Mouse (Mus musculus): ENCODE measurements around the gene Fbxl5.

Fbxl5 gene

DNA sequence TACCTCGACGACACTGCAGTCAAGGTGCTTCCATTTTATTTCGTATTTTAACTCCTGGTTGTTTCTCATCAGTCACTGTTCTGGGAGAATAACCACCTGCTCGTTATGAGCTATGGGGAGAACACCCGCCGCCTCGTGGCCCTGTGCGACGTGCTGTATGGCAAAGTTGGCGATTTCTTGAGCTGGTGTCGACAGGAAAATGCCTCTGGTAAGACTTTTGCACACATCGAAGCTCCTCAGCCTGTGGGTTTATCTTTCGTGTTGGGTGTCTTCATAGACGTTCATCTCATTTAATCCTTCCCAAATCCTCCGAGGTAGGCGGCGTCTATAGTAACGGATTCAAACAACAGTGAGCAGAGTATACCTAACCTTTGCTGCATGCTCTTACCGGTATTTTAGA lies at the start of gene Fbxl5:
TSS of gene Fbxl5 (minus strand) at position 101 of the 400 bp plus-strand sequence.
- in situ Hi-C loops (cut with MseI, MboI) = no loop called here

DNA sequence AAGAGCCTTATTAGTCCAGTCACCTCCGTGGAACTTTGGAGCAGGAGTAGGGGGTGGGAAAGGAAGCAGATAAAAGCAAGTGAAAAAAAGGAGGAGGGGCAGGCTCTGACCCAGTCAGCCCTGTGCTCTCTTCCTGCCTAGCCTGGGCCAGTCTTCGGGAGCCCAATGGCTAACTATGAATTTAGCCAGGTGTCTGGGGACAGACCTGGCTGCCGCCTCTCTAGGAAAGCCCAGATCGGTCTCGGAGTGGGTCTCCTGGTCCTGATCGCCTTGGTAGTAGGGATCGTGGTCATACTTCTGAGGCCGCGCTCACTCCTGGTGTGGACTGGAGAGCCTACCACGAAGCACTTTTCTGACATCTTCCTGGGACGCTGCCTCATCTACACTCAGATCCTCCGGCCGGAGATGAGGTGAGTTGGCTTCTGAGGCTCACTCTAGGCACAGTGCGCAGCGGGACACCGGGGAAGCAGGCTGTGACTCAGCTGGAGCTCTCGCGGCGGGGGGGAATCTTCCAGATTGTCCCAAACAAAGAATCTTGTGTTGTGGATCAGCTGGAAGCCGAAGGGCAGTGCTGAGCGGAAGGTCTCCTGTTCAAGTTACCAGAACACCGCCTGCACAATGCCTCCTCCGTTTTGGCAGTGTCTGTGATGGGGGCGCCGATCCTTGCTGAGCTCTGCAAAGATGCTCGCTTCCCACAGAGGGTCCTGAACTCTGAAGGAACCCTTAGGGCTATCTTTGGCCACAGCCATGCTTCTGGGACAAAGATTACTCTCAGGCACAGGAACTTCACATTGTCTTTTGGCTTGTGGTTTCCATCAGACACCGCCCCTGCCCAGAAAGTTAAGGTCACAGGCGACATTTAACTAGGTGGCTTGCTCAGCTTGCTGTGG lies 47.5 kb upstream of the Fbxl5 start:
- in situ Hi-C loops (cut with MseI, MboI) = no loop called here

DNA sequence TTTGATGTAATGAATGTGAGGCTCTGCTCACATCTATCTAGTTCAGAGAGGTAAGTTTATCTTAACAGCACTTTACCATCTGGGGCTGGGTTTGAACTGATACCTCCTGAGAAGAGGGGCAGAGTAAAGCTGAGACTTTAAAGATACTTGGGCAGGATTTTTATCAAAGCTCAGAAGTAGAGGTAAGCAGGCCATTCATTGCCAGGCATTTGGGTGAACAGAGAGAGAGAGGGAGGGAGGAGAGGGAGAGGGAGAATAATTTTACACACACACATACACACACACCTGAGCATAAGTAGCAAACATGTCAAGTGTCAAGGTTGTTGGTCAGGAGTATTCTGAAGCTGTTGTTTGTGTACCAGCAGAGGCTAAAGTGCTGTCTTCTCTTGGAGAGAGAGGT lies 46.8 kb upstream of the Fbxl5 start, which contains the start of gene Cd38:
TSS of gene Cd38 (plus strand) at position 301 of the 400 bp plus-strand sequence.
- in situ Hi-C loops (cut with MseI, MboI) = no loop called here

DNA sequence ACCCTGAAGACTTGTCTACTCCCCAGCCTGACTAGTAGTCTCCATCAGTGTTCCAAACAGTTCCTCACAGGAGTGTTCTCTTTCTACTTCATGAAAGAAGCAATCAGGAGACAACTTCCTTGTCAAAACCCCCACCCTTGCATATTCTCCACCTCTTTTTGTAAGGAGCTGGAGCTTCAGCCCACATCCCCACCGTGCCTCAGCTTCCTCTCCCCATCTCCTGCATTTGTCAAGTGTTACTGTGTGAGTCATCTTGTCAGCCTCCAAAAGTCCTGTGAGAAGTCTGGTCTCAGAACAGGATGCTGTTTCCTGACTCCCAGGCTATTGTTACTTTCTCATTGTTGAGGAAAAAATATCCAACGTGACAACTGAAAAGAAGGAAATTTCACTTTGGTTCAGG lies 43.9 kb upstream of the Fbxl5 start:
- in situ Hi-C loops (cut with MseI, MboI) = no loop called here

DNA sequence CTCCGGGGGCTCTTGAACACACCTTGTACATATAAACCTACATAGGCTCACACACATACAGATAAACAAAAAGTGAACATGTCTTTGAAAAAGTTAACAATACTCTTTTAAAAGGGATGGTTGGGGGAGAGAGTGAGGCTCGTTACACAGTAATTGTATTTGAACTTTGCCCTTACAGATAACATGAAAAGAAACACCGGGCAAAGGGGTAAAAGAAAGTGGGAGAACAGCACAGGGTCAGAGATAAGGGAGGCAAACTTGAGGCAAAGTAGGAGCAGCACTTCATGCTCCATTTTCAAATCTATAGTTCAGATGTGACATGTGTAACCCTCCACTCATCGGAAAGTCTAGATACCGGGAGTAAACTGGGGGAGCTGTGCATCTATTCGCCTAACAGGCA lies 42.2 kb upstream of the Fbxl5 start:
- in situ Hi-C loops (cut with MseI, MboI) = no loop called here

DNA sequence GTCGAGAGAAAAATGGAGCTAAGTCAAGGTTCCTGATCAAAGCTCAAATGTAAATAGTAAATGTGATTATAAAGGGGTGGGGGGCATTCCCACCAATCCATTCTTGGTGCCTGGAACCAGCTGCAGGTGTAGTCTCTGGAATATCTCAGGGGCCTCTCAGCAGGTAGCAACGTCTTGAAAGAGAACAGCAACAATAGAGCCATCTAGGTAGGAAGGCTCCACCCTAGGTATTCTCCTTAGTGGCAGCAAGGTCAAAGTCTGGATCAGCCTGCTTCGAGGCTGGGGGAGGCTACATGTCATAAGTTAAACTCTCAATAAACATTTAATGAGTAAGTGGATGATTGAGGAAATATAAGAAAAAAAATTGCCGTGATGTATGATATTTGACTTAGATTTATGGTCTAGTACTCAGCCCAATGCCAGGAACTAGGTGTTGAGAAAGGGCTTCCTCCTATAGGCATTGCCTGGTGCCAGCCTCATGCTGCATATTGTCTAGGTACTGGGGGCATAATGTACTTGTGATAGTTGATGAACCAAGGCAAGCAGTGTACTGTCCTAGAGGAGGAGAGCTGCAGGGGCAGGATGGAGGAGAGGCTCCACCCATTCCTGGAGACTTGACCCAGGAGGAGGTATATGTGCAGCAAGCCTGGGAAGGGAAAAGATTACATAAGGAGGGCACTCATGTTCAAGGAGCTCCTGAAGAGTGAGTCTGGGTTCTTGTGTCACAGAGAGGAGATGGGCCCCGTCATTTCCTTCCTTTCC lies 39.4 kb upstream of the Fbxl5 start:
- in situ Hi-C loops (cut with MseI, MboI) = no loop called here

DNA sequence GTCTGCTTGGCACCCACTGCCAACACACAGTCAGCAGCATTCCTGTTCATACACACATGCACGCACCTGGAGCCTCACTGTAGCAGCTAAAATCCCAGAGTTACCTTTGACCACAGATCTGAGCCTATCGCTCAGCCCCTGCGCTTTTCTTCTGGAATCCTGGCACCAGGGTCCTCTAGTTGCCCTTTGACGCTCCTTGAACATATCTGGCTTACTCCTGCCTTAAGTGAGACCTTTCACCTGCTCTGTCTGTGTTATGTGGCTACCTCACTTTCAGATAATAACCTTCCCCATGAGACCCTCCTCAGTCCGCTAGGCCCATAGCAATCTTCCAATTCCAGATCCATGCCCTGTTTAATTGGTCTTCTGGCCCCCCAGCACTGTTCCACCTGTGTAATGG lies 38.7 kb upstream of the Fbxl5 start:
- in situ Hi-C loops (cut with MseI, MboI) = no loop called here

DNA sequence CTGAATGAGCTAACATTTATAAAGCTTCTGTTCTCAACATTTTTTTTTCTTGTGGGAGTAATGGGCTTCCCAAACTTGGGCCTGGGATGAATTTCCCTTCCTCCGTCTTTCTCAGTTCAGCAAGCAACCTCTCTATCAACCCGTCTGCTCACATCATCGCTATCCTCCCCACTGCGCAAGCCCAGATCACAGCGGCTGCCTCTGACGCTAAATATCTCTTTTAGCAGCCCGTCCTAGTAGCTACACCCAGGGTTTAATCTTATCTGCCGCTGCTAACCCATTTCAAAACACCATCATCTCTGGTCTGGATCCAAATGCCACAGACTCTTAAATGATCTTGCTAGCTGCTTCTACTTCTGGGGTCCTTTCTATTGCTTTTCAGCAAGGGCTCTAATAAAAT lies 38.2 kb upstream of the Fbxl5 start:
- in situ Hi-C loops (cut with MseI, MboI) = no loop called here

DNA sequence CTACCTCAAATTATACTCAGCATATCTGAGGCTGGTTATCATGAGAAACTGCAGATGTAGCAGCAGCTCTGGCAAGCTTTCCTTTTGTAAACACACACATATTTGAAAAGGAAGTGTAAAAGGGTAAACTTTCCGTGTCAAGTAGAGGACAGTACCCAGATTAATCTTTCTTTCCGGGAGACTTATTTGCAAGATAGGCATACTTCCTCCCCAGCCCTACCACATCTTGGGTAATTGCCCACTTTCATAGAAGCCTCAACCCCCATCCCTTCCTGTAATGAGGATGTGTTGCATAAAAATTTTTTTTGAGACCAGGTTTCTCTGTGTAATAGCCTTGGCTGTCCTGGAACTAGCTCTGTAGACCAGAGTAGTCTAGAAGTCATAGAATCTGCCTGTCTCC lies 34.3 kb upstream of the Fbxl5 start:
- in situ Hi-C loops (cut with MseI, MboI) = no loop called here

DNA sequence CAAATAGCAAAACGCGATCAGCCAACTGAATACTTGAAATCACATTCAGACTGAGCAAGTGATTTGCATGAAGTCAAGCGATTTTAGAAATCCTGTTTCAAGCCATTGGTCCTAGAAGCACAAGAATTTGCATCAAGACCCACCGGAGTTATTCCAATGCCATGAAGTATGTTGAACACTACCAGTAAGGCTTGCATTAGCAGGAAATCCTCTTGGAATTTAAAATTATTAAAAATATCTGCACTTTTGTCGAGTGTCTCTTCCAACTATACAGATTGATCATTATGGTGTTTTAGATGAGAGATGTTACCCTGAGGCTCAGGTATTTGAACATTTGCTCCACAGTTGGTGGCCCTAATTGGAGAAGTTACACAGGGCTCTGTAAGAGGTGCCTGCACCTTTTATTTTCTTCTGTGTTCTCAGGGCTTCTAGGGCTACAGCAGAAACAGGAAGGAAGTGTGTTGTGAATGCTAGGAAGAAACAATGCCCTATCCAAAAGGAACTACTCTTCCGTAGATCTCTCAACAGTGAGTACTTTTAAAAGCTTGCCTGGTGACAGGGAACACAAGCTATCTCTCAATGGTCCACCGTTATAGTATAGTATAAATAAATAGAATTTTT lies 32.5 kb upstream of the Fbxl5 start:
- in situ Hi-C loops (cut with MseI, MboI) = no loop called here

DNA sequence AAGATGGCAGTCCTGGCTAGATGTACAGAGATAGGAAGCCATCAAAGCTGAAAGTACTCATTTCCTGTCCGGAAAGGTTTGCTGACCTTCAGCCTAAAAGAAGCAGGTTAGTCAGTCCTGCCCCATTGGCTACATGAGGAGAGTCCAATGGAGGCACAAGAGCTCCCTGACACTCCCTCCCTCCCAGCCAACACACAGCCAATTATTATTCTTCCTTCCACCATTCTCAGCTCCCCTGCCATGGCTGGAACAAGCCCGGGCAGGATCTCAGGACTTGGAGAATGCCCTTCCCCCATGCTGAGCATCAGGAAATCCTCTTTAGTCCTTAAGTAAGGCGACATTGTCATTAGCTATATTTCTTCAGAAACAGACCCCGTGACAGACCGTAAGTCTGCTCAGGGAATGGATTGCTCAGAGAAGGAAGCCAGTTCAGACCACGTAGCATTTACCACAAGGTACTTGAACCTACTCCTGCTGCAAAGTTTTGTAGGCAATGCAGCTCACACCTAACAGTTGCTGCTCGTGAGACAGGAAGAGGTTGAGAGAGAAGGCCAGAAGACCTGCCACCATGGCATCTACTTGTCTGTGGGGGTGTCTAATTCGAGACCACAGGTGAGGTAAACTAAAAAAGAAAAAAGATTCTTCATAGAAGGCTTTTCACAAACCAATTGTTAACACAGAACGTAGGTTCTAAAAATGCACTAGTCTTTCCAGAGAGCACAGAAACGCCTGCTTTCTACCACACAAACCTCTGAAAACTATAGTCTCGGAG lies 31.8 kb upstream of the Fbxl5 start:
- in situ Hi-C loops (cut with MseI, MboI) = no loop called here

DNA sequence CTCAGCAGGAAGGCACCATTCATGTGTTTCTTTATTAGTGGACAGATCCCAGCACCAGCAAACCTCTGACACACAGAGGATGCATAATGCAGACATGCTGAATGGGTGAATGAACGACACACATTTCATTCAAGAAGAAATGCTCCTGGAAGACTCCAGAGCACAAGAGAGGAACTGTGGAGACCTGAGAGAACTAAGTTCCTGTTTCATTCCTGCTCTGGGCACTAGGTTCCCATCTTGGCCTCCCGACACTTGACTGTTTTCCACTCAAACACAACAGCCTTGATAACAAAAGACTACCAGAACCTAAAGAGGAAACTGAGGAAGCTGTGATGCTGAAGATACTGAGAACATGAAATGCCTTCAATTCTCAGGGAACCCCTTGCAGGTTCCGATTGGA lies 26.8 kb upstream of the Fbxl5 start:
- in situ Hi-C loops (cut with MseI, MboI) = no loop called here

DNA sequence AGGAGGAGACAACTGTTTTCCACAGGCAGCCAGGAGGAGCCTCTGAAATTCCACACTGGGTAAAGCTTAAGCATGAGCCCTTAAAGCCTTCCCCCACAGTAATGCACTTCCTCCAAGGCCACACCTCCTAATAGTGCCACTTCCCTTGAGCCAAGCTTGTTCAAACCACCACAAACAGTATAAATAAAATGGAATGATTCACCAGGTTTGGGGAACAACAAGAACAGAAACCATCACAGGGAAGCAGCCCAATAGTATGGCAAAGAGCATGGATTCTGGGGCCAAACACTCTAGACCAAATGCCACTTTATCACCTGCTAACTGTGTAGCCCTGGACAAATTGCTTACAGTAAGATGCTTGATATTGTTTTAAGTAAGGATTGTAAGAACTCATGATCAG lies 26.1 kb upstream of the Fbxl5 start:
- in situ Hi-C loops (cut with MseI, MboI) = no loop called here

DNA sequence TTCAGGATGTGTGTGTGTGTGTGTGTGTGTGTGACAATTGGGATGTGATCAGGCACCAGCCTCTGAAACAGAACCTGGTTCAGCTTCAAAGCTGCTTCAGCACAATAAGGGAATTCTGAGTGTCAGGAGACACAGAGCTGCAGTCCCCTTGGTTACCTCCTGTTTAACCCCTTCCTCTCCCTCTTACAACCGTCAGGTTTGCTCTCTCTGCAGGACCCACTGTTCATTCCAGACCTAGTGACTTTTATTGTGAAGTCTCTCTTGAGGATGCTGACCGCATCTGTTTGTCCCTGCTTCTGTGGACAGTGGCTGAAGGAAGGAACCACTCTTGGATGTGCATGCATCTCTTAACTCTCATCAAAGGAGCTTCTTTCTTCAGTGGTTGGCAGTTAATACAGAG lies 24.8 kb upstream of the Fbxl5 start:
- in situ Hi-C loops (cut with MseI, MboI) = no loop called here

DNA sequence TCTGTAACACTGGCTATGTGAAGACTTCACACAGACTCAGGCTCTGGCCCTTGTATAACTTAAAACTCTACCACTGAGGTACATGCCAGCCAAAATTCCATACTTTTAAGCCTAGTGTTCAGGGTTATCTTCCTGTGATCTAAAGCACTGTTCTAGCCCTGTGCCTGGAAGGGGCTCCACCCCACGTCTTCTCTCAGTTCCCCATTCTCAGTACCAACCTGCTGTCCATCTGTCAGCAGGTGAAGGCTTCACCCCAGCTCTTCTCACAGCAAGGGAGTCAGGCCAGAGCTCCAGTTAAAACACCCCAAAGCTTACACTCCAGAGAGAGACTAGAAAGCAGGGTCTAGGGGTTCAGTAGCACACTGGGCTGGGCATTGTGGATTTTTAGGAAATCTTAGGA lies 24.2 kb upstream of the Fbxl5 start:
- in situ Hi-C loops (cut with MseI, MboI) = no loop called here

DNA sequence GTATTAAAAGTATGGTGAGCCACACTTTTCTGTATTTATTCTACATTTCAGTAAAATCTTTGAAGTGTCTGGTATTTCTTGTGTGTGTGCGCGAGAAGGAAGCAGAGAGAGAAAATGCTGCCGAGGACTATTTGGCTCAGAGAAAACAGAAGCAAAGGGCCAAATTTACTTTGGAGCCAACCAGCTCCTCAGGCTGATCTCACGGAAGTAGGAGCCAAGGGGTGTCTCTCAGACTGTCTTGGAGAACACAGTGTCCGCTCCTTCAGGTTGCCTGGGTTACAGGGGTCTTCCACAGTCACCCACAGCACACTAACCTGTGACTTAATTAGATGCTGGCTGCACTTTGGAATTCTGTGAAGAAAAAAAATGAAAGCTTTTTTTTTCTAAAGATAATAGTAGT lies 23.6 kb upstream of the Fbxl5 start:
- in situ Hi-C loops (cut with MseI, MboI) = no loop called here

DNA sequence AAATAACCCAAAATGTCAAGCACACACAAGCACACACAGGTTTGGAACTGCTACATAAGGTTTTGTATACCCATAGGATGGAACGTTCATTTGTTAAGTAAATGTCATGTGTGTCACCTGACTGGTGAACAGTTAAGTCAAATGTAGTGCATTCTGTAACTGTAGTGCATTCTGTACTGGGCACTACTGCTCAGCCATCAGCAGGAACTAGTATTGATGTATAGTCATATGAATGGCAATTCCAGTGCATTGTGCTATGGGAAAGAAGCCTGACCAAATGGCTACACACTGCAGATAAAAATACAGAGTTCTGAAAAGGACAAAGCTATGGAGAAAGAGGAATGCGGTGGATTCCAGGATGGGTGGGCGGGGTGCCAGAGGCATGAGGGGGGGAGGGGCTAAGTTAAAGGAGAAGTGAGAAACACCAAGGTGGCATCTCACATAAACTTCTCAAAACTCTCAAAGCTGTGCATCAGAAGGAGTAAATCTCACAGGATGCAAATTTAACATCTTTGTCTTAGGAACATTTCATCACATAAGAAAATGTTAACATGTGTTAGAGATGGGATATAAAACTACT lies 21.2 kb upstream of the Fbxl5 start:
- in situ Hi-C loops (cut with MseI, MboI) = no loop called here

DNA sequence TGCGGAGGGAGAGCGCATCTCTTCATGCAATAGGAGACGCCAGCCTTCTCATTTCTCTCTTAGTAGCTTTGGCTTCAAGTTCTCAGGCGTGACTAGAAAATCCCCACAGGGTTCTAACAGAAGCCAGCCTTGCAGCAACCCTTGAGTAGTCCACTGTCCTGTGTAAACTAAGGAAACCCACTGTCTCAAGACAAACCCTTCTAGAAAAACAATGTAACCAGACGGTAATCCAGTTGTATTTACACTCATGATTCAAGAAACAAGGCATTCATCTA lies 20.5 kb upstream of the Fbxl5 start:
- in situ Hi-C loops (cut with MseI, MboI) = no loop called here

DNA sequence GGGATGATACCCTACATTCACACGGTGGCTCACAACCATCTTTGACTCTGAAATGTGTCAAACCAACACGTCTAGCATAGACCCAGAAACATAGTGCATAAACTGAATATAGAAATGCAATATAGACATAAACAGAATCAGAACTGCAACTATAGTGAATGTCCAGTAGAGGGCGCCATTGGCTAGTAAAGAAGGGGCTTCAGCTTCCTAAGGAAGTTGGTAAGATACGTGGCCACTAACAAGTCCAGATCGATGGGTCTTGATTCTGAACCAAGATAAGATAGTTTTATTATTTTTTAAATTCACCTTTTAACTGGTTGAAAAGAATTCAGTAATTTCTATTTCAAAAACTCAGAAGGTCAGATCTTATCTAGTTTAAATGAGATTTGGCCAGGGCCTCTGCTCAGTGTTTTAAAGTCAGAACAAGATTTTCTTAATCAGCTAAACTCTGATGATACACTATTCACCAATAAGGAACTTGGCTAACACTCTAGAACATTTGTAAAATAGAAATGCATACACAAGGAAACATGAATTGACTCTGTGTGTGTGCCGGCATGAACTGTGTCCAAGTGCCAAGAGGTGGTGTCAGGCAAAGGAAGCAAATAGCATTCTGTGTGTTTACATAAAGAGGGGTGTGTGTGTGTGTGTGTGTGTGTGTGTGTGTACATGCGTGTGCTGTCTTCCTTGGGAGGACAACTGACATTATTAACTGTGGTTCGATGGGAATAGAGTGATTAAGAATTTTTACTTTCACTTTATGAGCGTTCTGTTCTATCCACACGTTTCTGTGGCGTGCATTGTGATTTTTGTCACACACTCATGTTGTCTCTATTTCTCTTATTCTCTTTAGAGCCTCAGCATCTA lies 19.9 kb upstream of the Fbxl5 start:
- in situ Hi-C loops (cut with MseI, MboI) = no loop called here

DNA sequence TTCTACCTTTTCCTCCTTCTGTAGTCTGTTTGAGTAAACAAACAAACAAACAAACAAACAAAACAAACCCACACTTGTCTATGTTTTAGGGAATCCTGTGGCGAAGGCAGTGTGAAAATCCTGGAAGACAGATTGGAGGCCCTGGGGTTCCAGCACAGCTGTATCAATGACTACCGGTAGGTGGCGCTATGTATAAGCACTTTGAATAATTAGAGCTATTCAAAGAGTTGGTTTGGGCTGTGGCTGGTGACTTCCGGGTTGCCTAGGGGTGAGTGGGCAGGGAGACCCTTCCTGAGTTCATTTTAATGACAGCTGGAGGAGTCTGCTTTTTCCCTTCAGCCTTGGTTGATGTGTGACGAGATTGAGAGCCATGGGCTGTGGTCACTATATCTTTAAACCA lies 15.9 kb upstream of the Fbxl5 start:
- in situ Hi-C loops (cut with MseI, MboI) = no loop called here

DNA sequence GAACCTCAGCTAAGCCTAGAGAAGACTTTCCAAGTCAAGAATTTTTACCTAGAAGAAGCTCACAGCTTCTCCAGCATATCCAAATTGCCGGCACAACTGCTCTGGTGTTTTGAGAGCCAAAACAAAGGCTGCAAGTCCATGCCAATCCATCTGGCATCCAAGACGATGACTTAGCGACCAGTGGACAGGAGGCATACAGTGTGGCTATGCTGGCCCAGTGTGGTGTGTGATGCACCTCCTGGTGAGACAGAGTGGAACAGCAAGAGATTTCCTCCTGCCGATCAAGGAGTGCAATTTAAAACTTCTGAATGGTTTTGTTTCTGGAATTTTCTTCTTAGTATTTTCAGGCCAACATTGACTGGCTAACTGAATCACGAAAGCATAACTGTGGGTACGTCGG lies 15.2 kb upstream of the Fbxl5 start:
- in situ Hi-C loops (cut with MseI, MboI) = no loop called here
